Mouse (Mus musculus) urinary bladder, postnatal 14 days (tissue): ENCODE measurements at regions not wholly inside any gene's neighbourhood (a gene's known extent, or its start where the extent isn't known, plus 50 kb on each side); places are given as distances from the start of the nearest gene placed in this dataset.

ENCODE experiments used
- DNase-seq: peaks from one replicate; pipeline ENCODE4 v3.0.0; 2021; ENCODE audit warnings: low spot score

DNA sequence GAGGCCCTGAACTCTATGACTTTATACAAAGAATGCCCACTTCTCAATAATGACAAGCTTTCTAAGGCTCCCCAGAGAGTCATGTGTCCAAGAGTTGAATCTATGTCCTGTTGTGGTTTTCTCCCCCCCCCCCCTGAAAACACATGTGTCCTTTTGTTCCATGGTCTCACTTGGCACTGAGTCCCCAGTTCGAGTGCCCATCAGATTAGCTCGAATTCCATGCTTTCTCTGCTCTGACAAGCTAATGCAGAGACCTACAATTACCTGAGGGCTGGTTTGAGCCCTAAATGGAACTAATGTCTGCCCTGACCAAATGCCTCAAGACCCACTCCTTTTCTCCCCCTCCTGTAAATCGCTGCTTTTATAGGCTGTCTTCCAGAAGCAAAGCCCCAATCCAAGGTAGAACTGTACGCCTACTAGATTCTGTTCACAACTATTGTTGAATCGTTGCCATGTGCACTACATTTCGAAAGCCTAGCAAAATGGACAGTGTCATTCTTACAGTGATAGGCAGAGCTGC is 392.0 kb downstream of the Wdr11 start:
- DNase-seq, result peak; percentile 37

DNA sequence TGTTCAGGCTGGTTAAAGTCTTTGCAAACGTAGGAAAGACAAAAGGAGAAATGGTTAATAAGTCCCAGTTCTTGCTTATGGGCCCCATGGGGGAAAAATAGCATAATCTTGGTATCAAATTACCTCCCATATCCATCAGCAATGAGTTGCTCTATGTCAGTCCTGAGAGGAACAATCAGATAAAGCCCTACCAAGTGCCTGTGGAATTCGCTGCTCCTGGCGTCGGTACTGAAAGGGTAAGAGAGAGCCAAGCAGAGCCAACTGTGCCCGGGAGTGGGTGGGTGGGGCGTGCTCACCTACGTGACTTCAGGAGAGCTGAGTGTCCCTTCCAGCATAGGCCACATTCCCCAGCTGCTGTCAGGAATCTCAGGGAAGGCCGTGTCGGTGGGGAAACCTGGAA is 392.7 kb downstream of the Wdr11 start:
- peak; percentile 37 for DNase-seq

DNA sequence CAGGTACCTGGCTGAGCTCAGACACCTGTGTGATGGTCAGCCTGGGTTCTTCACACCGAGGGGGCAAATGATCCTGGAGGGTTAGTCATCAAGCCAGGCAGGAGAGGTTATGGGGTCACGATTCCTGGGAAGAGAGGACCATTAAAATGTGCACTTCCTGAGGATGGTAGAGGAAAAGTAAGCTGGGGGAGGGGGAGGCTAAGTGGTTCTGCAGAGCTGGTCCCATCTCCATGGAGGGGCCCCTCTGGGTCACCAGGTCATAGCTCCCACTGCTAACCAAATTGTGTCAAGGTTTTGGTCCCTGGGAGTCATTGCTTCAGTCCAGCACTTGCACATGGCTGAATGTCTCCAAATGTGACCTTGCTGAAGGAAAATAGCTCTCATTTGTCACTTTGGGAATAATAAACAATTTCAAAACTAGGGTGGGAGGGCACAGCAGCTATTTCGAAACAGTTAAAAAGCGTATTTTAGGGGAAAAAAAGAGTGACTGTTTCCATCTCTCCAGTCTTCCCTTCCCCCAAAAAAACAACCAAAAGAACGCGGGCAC is 395.5 kb downstream of the Wdr11 start:
- DNase-seq, result no peak

DNA sequence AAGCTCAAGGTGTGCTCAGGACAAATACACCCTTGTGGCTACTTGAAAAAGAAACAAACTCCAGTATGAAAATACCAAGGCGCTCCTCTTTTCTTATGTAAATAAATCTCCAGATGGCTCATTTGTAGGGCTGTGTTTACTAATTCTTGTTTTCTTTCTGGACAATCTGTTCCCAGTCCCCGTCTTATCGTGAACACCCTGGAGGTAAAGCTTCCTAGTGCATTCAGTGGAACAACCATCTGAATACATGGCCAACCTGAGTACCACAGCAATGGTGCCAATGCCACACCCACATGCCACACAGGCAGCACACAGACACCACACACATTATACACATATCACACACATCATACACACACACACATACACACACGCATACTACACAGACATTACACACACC is 396.1 kb downstream of the Wdr11 start:
- no peak for DNase-seq

DNA sequence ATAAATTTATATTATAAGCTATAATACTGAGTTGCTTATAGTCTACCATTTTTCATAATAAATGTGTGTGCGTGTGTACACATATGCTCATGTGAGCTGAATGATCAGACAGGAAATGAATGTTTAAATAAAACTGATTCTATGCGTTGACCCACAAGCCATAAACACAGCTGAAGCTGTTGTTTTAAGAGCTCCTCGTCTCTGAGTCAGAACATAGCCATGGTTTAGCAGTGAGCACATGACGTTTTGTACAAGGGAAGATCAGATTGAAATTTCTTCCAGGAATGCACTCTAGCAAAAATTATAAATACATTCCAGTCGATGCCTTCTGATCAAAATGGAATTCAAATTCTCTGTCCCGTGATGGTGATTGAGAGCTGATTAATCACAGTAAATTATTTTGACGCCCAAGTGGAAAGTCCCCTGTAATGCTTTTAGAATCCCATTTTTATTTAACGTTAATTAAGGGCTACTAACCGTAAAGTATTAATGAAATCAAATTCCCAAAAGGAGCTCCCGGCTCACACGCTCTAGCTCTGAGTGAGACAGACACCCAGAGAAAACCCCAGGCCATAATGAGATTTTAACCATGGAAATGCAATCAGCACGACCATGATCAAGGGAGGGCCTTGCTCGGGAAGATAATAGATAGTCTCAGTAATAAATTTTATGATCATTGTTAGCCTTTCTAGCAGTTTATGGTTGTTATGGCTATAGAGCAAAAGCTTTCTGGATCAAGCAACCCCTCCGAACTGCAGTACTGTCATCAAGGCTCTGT is 402.0 kb downstream of the Wdr11 start:
- no peak for DNase-seq

DNA sequence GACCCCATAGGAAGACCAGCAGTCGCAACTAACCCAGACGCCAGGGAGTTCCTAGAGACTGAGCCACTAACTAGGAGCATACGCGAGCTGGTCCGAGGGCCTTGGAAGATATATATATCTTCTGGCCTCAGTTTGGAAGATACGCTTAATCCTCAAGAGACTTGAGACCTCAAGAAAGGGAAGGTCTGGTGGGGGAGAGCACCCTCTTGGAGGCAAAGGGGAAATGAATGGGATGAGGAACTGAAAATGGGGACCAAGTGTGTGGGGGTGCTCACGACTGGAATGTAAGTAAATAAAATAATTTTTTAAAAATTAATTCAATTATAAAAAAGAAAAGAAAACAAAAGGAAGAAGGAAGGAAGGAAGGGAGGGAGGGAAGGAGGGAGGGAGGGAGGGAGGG is 403.9 kb downstream of the Wdr11 start:
- DNase-seq, result no peak

DNA sequence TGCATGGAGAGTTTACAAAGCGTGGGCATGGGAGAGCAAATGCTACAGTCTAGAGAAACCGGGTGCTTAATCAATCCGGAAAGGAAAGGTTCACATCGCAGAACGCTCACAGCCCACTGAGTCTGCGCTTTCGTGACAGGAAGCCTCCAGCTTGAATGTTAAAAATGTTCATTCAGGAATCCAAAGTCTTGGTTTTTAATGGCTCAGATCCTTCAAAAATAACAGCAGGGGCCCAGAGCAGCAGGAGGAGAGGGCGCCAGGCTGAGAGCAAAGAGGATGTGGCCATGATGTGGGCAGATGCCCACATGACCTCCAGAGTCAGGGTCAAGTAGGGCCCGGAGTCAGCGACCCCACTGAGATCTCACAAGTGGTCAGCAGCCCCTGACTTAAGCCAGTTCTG is 409.4 kb downstream of the Wdr11 start:
- peak; percentile 1 for DNase-seq

DNA sequence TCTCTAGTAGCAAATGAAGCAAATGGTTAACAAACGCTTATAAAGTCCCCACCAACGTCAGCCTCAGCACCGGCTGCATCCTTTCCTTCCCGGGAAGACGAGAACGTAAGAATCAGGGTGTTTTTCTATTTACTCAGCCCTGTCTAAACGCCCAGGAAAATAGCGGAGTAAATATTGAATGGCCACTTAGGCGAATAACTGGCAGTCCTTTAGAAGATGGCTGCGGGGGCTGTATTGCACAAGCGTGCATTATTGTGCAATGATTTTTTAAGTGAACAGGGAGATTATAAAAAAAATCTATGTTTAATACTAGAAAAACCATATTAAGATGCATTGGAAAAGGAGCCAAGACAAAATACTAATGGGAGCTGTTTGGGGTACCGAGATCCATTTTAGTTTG is 410.3 kb downstream of the Wdr11 start:
- no peak for DNase-seq

DNA sequence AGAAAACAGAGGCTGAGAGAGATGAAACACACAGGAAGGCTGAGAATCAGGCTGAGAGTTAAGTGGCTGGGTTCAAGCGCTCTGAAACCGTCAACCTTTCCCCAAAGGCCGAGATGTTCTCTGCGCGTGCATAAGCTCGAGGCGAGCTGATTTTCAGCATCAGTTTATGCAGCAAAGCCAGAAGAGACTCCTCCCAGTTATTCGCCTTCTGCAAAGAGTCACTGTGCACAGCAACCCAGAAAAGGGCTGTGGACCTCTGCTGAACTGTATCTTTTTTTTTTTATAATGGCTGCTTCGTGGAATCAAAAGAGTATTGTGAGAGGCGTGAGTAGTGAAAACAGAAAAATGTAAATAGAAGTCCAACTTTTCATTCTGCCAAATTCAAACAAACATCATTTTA is 413.7 kb downstream of the Wdr11 start:
- no peak for DNase-seq

DNA sequence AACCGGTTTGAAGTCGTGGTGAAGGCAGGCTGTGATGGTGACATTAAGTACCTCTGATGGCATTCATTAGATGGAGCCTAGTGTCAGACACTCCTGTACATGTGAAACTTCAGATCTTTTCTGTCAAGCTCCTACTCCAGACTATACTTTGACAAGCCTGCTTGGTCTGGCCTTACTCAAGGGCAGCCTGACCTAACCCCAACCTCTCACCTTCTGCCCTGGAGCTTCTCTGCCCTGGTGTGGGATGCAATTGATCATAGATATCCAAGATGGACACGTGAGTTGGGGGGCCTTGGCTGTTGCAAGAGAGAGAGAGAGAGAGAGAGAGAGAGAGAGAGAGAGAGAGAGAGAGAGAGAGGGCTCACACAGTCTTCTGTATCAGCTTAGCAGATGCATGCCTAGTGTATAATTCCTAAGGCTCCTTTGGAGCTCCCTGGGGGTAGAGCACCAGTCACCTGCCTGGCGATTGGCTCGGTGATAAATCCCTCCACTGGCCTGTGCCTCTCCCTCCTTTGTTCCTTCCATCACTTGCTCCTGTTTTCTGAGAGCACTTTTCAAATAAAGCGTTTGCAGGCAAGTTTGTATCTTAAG is 416.4 kb downstream of the Wdr11 start:
- DNase-seq, result no peak

DNA sequence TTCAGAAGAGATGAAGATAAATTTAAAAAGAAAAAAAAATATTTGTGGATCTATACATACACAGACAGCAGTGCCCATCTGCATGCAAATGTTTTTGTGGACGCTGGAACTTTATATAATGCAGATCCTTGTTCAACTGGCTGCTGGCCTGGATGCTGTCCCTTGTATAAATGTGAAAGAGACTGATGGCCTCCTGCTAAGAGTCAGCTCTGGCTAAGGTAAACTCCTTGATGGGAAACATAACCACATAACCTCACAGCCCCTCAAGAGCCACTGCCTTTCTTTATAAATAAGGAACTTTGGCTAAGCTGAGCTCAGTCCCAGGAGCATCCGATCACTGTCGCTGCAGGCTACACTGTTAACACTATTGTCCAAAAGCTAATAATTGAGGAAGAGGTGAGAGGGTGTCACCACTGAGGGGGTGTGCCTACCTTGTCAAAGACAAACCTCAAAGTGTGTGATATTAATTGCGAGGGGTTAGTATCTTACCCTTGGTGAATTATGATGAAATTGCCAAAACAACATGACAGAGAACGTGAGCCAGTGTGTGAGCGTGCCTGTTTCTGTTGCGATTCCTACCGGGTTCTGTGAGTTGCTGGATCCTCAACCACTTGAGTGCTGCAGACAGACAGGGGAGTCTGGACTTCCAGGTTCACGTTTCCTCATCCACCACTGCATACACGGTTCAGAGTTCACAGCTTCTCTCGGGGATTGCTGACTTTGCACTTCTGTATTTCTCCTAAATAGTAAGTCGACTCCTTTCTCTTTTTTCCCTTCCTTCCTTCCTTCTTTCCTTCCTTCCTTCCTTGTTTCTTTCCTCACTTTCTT is 417.1 kb downstream of the Wdr11 start:
- no peak for DNase-seq

DNA sequence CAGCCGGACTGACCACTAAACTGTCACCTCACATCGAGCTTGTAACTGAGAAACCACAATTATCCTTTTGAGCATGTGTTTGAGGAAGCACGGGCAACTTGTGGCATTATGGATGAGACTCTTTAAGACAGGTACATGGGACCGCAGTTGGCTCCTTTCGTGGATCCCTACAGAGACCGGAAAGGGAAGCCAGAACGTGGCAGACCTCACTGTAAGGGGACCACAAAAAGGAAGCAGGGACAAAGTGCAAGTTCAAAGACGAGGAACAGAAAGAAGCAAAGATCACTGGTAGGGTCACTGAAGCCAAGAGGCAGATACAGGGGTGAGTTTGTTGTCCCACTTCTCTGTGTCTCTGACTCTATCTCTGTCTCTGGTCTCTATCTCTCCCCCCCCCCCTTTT is 420.4 kb downstream of the Wdr11 start:
- no peak for DNase-seq

DNA sequence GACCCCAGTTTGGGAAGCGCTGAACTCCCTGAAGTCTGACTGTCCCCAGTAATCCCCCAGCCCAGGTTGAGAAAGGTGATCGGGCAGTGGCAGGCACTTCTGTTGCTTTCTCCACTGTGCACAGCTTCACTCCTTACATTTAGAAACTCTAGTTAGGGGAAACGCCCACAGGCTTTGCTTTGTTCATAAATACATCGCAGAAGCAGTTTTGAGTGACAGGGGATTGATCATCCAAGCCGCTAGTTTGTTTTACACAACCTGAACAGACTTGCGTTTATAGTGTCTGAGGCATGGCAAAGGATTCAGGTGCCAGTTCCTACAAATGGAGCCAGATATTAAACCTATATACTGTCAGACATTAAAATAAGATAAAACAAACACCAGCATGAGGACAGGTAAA is 421.4 kb downstream of the Wdr11 start:
- DNase-seq, result no peak

DNA sequence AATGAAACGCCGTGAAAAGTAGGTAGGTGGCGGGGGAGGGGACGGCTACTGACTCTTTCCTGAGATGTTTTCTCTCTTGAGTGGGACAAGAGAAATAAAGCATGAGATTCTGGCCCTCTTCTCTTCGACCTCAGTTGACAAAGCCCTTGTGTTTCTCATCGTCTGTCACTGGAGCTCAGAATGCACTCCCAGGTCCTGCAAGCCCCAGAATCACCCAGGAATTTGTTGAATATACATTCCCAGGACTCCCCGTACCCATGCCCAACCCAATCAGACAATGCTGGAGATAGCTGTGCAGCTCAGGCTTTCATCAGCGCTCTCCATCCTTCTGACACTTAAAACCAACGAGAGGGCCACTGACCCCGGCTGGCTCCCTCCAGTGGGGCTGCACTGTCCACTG is 422.9 kb downstream of the Wdr11 start:
- no peak for DNase-seq

DNA sequence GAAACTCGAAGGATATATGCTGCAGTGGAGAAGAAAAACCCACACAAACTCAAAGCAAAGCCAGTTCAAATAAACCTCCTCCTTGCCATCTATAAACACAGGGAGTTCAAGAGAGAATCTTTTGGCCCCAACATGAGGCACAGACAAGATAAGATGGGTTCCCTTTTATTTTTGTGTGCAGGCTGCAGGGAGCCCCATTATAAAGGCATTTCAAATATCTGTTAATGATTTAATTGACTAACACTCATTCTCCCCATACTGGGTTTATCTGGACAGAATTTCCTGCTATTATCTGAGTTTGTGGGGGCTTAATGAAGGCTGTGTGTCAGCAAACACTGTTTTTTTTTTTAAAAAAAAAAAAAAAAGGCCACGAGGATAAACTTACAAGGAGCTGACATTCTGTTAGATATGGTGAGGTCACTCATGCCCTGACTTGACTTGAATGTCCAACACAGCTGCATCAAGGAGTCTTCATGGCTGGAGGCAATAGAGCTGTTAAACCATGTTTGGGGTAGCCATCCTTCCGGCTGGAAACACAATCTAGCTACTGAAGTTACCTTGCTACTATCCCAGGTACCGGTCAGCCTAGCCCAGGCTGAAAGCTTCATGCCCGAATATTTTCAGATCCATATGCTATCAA is 423.8 kb downstream of the Wdr11 start:
- DNase-seq, result no peak

DNA sequence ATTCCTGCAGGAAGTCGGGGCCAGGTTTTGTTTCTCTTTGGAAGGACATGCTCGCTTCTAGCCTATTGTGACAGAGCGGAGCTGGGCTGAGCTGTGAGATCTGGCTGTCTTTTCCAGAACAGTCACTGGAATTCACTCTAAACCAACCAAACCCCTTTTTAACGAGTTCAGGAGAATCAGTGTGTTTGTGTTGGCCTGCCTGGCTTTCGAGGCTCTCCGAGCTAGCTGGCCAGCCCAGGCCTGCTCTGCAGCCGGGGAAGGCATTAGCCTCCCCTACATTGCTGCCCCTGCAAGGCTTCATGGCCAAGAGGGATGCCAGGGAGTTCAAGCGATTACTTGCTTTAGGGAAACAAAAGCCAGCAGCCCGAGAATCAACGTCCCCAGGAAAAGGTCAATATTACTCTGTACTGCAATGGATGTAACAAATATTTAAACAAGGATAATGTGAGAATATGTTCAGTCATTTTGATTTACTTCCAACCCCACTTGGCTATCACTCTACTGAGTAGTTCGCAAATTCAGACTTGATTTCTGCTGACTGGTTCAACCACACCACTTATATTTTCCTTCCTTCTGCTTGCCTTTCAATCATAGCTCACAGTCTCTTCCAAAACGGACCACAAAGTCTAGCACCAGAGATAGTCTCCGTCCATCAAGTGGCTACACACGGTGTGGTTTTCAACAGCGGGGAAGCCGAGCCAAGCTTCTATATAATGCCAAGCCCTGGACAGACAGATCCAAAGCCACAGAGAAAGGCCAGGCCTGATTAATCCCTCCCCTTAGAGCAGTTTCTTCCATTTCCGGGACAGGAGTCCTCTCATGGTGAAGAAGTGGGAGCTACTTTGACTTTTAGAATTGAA is 424.6 kb downstream of the Wdr11 start:
- DNase-seq, result peak; percentile 8

DNA sequence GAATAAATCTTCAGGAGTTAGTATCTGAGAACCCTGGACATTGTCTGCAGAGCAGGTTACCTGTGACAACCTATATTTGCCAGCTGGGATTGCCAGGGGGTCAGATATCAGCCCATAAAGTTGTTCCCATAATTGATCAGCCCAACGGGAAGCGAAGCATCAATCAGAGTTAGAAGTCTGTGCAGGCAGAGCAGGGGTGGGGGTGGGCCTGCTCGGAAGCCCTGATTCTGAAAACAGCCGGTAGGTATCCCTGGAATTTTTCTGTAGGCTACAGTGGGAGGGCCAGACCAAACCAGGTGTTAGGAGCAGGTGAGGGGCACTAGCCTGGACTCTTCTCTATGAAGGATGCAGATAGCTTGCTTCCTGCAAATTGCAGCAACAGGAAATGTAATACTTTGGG is 427.2 kb downstream of the Wdr11 start:
- no peak for DNase-seq

DNA sequence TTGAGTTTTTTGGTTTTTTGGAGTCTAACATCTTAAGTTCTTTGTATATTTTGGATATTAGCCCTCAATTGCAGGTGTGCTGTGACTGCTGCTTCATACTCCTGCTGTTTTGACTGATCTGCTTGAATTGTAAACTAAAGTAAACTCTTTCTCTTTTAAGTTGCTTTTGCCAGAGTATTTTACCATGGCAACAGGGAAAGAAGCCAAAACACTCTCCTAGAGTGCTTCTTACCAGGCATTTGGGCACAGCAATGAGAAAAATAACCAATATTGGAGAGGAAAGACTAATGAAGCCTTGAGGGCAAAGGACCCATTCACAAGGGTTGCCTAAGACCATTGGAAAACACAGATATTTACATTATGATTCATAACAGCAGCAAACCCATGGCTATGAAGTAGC is 437.3 kb downstream of the Wdr11 start:
- no peak for DNase-seq

DNA sequence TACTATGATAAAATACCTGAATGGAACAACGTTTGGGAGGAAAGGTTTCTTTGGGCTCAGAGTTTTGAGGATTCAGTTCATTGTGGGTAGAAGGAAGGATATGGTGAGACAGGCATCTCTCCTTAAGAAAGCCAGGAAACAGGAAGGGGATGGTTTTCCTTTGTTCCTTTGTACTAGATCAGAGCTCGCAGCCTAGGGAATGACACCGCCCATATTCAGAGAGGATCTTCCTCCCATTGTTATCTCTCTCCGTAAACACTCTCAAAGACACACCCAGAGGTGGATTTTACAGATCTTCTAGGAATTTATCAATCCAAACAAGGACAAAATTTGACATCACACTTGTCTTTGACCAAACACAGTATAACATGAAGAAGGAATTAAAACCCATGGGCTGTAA is 439.0 kb downstream of the Wdr11 start:
- no peak for DNase-seq

DNA sequence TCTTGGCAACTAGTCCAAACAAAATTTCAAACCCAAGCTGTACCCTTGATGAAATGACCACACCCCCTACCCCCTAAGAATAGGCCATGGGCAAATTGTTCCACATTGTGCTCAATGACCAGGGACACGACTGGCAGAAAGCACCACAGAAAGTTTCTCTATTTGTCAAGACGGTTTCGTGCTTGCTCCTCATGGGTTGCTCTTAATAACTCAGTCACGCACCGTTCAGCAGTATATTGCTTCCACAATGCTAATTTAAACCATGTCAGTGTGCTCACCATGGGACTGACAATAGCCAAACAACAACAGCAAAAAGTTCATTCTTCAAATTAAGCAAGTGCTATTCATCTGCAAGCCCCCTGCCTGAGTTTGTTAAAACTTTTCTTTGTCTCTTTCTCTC is 444.6 kb downstream of the Wdr11 start:
- no peak for DNase-seq
